Mouse (Mus musculus) cerebellum, adult 11 months (tissue): Measurements from ENCODE around the gene Zfp217.

Experiments
- DNase-seq: peaks from one replicate; pipeline ENCODE4 v3.0.0; 2022

Zfp217 gene

DNA sequence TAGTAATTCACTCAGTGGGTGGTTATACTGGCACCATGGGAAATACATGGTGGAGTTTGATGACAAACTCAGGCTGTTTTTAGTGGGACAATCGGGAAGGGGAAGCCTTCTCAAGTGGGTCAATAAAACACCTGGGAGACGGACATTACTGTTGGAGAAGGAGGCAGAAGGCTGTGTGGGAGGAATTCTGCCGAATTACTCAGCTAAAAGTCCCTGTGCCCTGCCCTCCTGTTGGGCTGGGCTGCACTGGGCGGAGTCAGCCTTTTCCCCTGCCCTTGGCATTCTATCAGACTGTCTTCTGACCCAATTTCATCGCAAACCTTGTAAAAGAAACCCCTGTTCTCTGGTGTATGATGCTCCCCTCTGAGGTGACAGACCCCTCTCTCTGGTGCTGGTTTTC, 10.3 kb upstream of the Zfp217 start:
- no peak for DNase-seq

DNA sequence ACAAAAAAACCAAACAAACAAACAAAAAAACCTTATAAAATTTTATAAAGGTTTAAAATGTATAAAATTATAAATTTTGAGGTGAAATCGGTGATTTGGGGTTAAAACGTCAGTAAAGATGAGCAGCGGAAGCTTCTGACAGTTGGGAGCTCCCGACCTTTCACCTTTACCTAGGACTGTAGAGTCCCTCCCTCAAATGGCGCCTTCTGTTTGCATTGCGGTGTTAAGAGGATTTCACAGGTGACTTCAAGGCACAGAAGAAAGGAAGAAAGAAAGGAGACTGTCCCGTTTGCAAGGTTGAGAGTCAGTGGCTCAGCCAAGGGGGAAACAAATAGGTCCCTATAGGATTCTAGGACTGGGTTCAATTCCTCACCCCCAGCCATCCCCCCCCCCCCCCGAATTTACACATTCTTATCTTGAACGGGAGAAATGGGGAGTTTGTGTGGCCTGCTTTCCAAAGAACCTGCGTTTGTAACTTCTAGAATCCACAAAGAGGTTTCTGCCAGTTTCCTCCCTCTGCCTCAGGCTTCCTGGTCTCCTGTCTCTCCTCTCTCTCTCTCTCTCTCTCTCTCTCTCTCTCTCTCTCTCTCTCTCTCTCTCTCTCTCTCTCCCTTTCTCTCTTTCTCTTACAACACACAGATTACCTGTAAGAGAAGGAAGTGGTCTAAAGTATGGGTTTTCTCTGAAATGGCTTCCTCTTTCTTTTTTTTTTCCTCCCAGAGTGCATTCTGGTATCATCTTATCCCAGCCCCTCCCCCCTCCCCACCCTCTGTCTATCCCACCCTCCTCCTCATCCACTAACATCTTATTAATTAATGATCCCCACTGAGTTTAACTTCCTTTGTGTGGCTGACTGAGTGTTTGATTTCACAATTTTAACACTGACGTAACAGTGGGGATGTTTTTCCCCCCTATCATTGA, 9.6 kb upstream of the Zfp217 start:
- no peak for DNase-seq

DNA sequence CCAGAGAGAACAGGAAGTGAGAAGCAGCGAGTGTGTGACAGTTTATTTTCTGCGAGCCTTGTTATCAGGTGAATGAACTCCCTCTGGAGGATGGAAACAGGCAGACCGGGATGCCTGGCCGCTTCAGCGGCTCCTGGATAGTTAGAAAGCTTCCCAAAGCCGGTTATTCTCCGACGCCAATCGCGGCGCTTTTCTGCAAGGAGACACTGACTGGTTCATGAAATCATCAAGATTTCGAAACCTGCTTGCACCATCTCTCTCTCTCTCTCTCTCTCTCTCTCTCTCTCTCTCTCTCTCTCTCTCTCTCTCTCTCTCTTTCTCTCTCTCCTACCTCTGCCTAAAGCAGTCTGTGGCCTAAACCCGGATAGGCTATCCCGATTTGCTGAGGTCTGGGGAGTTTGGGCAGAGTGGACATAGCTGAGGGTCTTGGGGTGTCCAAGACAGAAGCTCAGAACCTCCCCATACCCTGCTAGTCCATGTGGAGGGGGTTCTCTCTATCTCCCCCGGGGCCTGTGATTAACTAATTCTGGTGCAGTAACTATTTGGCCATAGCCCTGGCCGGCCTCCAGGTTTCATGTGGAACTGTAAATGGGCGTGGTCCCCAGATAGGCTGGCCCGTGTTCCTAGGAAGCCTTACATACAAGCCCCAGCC, 7.3 kb upstream of the Zfp217 start:
- DNase-seq, result no peak

DNA sequence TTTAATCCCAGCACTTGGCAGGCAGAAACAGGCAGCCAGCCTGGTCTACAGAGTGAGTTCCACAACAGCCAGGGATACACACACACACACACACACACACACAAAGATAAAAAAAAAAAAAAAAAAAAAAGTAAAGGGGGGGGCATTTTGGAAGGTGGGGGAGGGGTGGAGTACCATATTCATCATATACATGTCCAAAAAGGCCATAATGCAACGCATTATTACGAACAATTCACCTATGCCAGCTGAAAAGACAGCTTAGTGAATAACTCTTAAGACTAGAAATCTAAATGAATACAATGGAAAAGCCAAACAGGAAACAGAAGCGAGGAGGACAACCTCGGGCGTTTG, 6.8 kb upstream of the Zfp217 start:
- DNase-seq, result no peak

DNA sequence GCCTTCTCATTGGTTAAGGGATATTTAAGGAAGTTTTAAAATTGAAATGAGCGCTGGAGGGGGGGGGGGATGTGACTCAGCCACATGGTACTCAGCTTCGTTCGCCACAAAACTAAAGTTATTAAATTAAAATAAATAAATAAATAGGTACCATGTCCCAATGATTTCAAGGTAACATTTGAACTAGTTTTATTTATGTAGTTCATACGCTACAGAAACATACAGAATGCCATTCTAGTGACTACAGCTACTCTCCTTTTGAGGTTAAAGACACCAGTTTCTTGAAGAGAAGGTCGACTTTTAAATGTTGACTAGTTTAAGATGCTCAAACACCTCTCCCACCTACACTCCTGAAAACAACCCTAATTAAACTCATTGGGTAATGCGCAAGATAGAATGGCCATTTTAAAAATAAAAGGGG, 6.4 kb upstream of the Zfp217 start:
- DNase-seq, result no peak

DNA sequence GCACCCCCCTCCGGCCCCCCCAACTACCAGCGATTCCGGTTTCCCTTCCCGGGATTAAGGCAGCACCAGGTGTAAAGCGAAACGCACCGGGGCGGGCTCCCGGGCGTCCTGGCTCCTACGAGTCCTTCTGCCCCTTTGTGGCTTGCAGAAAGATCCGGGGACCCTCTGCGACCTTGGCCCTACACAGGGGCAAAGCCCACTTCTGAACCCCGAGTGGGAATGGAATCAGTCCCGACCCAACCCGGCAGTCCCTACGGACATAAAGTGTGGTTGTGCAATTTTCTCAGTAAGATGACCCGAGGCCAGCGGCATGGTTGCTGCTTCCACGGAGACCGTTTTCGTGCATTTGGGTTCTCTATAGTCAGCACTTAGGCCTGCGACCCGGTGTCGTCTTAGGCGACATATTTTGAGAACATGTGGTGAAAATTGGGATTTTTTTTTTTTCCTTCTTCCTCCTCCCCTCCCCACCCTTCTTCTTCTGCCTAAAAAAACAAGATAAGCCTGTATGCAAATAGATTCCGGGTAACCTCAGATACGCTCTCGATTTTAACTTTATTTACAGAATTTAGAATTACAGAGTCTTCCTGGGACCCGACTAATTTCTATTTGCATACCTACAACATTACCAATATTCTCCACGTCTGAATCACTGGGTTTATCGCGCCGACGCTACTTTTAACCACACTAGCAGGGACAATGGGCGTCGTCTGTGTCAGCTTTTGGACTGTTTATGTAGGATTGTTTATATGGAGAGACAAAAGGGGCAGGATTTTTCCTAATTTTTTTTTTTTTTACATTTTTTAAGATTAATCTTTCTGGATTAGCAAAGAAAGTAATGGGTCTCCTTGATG, 5.7 kb upstream of the Zfp217 start:
- DNase-seq, result no peak

DNA sequence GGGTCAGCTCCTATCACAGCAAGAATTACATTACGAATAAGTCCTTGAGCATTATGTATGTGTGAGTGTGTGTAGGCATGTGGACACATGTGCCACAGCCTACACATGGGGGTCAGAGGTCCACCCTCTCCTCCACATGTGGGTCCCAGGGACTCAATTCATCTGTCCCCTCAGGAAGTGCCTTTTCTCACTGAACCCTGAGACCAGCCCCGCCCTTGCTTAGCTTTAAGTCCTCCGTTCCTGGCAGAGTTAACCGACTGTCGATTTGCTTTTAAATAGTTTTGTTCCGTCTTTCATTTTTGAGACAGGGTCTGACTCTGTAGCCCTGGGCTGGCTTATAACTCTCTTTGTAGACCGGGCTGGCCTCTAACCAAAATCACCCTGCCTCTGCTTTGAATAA, 5.0 kb upstream of the Zfp217 start:
- DNase-seq, result no peak

DNA sequence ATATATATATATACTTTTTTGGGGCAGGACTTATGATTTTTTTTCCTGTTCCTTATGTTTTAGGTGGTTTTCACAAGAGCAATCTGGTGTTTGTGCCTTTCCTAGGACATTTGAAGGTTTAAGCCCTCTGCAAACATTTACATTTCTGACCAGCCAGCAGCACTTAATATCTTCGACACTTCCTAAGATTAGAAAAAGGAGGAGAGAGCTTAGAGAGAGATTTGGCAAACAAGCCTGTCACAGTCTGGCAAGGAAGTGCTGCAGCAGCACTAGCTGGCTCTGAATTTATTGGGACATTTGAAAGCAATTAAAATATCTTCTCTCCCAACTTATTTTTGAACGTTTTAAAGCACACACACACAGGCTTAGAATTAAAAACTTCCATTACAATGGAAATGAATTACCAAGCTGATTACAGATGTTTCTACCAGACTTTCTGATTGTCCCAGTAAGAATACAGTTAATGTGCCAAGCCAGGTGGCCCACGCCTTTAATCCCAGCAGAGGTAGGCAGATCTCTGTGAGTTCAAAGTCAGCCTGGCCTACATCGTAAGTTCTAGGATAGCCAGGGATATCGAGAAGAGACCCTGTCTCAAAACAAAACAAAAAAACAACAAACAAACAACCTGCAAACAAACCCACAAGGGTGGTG, 4.3 kb upstream of the Zfp217 start:
- DNase-seq, result no peak

DNA sequence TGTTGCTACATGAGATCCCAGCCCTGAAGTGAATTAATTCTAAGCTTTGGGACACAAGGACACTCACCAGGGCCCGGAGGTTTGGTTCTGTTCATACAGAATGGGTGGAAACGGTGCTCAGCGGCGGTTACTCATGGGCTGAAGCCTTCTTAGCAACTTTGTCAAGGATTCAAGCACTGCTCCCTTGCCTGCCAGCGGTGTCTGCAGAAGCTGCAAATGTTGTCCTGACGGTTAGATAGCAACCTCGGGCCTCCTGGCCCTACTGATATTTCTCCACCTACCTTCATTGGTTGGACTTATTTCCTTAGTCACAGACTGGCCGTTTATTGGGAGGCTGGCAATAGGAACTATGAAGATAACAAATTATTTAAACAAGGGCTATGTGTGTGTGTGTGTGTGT, 3.6 kb upstream of the Zfp217 start:
- DNase-seq, result no peak

DNA sequence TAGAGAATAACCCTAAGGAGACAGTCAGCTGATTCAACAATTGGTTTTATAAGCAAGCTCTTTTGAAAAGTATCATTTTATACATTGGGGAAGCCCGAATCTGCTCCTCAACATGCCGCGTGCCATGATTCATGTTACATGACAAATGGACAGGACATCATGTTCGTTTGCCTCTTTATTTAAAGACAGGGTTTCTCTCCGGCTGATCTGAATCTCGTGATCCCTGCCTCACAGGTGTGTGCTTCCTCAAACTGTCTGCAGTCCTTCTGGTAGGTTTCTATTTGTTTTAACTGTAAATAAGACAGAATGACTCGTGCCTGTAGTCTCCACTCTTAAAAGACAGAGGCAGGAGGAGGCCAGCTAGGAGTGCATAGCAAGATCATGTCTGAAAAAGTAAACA, 925 bp upstream of the Zfp217 start:
- DNase-seq, result no peak

DNA sequence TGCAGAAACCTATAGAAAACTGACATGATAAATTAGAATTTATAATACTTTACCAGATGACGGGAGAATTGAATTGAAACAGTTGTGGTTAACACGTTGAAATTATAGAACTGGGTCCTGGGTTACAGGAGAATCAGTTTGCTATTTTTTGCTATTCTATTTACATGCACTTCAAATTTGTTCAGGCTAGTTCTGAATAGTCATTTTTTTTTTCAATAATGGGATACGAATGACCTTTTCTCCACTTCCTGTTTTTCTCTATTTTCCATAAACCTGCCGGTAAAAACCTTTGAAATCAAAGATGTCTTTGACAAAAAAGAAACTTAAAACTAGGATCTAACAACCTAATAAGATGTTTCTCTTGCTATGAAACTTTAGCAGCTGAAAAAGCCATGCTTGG, 733 bp downstream of the Zfp217 start:
- DNase-seq, result no peak

DNA sequence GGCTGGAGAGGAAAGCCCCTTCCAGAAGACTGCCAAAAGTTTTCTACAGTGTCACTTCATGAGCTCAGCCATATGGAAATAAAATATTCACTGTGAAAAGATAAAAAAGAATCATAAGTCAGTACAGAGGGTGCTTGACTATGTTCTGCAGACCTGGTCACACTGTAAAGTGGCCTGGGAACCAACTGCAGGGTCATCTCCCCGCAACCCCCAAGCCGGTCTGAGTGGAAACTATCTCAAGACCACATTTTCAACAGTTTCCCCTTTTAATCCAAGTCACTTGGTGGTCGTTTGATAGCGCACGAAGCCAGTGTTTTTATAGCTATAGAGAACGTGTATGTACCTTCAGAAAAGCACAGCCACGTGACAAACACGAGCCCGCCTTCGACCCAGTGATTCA, 3.6 kb downstream of the Zfp217 start:
- DNase-seq, result no peak

DNA sequence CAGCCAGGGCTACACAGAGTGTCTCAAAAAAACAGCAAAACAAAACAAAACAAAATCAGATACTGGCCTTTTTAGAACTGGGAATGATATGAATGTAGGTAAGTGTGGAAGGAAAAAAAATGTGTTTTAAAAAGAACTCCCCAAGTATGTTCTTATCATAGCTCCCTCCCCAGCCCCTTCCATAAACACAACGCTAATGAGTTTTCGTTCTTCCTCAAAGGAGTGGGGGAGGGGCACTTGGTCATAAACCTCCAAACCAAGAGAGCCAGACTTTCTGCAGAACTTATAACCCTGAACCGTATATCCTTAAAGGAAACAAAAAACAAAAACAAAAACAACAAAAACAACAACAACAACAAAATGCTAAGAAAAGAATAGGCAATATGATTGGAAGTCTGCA, 4.0 kb downstream of the Zfp217 start:
- no peak for DNase-seq

DNA sequence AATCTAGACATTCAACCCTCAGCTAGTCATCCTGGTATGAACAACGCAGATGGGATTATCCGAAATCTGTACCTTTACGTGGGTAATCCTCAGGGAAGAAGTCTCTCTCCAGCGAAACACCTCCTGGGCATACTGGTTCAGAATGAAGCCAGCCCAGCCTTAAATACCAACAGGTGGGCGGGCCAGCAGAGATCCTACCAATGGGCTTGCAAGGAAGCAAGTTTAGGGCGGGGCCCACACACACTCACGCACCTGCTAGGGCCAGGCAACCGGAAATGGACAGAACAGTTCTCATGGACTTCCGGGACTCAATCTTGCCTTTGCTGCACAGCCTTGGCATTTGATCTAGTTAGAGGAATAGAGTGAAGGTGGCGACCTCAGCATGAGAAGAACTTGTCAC, 5.4 kb downstream of the Zfp217 start:
- no peak for DNase-seq

DNA sequence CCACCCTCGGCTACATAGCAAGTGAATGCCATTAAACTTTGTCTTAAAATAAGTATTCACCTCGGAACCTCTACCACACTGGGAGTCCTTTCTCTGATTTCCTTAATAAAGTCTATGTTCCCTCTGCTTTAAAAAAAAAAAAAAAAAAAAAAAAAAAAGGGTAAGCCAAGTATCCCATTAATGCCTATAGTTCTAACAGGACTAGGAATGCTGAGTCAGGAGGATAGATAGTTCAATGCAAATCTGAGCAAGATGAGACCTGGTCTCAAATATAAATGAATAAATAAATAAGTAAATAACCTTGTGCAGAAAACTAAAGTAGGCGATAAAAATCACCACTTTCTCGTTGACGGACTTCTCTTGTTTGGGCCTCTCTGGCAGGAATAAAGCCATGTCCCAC, 6.4 kb downstream of the Zfp217 start:
- DNase-seq, result no peak

DNA sequence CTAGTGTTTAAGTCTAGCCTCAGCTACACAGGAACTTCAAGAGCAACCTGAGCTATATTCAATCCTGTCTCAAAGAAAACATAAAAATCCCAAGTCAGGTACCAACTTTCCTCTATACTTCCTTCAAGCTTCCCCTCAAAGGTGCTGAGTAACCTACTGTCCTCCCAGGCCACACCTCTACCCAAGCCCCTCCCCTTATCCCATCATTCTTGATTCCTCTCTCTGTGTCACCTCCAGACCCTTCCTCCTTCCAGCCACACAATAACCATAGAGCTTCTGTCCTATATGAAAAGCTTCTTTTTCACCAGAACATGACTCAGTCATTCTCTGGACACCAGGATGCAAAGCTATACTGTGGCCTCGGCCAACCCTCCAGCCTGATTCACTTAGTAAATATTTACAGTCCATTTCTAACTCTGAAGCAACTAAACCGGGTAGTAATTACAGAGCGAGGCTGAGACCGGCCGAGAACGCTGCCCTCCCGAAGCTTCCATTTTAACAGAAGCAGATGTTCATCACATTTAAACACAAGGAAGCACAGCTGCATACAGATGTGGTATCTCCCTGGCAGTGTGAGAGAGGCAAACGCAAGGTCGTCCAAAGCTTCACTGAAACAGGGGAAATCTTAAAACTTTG, 8.4 kb downstream of the Zfp217 start:
- DNase-seq, result no peak

DNA sequence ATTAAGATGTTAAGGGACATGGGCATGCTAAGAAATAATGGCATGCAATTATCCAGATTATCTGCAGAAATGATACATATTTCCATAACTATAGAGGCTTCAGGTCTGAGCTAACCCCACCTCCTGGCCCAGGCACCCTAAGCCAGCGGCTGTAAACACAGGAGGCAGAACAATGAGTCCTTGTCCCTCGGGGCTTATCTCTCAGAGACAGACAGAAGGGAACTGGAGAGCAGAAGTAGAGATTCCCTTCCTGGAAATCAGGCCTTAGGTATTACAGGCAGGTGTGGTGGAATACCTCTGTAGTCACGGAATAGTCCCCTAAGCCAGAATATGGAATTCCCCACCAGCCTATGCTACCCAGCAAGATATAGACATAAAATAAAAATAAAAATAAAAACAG, 11.0 kb downstream of the Zfp217 start:
- no peak for DNase-seq

DNA sequence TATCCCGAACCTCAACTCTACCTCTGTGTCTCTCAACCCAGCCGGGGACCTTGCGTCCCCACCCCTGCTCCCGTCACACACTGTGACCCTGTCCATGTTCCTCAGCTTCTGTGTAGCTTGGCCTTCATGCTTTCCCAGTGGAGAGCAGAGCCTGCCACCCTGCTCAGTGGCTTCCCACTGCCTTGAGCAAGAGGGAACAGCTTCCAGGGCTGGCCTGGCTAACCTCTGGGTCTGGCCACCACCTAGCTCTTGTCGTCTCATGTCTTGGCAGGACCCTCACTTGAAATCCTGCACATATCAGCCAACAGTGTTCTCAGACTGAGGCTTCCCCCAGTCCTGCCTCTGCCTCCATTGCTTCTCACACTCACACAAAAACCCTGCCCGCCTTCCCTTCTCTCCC, 12.1 kb downstream of the Zfp217 start:
- DNase-seq, result no peak

DNA sequence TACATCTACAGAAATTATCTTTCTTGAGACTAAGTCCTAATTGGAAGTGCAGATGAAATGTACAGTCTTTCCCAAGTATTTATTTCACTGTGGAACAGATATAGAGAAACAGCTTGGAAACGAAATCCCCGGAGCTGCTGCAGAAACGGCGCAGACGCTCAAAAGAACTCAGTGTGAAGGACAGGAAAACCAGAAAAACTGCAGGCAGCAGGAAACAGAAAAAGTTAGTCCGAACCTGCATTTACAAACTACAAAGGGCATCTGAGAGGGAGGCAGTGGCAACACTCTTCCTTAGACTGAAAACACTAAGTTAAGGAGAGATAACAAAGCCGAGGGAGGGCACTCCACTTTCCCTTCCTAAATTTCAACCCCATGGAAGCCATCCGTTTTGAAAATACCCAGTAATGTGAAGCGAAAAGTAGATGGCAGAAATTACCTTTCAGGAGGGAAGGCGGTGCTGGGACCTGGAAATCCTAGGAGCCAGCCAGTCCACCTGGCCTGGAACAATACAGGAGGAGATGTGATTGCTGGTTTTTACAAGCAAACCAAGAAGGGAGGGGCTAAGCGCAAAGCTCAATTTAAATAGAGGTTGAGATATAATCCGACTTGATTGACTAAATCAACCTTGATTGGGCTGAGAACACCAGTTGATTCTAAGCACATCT, 13.7 kb downstream of the Zfp217 start:
- DNase-seq, result no peak

DNA sequence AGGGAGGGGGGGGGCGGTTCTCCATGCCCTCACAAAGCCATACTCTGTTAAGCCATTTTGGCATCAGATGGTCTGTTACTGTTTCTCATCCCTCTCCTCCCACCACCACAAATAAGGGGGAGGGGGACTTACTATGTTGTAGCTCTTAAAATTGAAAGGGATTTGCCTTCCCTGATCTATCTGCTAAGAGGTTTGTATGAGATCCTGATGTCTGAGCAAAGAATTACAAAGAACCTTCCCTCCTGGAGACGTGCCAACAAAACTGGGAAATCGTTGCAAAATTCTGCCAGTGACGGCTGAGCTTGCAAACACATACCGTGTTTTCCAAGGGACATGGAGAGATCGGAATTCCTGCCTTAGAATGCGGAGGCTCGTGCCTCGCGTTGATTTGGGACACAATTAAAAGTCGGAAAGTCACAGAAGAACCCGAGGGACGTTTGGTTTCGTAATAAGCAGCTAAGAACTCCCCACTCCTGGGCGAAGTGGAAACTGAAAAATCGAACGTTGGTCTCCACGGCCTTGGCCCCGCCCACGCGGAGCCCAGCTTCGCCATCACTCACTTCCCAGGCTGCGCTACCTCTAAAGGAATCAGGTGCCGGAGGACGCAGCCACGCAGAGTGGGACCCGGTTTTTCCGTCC, 14.7 kb downstream of the Zfp217 start:
- DNase-seq, result no peak

DNA sequence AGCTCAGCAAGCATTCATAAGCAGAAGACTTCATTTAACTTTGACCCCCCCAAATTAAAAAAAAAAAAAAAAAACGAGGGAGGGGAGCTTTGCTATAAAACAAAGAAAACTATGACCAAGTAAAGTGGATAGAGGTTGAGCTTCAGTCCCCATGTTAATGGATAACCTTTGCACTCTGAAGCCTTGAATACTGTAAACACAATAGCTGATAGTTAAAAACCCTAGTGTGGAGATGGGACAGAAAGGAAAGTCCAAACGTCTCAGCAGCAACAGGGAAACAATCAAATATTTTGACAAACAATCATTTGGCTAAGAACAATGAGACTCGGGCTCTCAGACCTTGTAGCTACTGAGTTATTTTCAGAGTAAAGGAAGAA, 15.2 kb downstream of the Zfp217 start:
- DNase-seq, result no peak

DNA sequence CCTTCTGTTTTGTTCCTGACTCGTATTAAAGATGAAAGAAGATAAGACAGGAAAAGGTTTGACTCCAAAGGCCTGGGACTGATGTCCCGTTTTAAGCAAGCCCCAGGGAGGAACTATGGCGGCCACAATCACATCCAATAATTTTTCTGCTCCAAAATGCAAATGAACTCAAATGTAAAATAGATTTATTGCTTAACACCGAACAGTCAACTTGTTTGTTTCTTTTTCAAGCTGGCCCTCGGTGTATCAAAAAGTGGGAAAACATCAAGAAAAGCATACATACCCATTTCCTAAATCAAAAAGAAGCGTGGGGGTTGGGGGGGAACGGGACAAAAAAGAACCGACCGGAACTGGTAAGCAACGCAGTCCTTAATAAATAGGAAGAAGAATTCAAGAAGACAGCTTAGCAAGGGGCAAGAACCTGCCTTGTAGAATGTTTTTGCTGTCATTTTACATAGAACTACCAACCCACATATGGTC, 15.9 kb downstream of the Zfp217 start:
- DNase-seq, result no peak
